Mouse (Mus musculus): ENCODE data around the gene Bcl2. TPM values are rescaled to one million over a fixed set of nuclear protein-coding genes. Genes with fewer than 3 reads are reported as not detected.

Gene Bcl2
- total and polyA plus RNA-seq, 2 experiments from 2014 or later: 9.8 to 13.1 TPM

DNA sequence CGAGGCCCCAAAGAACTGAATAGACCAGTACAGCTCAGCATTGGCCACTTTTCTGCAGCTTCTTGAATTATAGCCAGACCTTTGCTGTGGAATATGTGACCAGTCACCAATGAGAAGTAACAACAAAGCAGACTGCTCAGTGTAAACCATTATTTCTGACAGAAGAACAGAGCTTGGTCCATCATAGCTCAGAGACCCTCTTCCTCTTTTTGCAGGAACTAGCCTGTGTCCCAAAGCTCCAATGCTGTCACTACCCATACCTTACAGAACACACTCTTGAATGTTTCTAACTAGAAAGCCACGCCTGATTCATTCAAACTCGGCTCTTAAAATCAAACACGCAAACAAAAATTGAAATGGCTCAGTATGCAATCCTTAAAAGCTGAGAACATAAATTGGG is 69.5 kb downstream of the Bcl2 start:
- H3K4me3 ChIP-seq (ENCODE audit: low read length): no peak overlapping the region
- no peaks in the 10 kb centered on the region for H3K4me1 ChIP-seq (ENCODE audit: insufficient read depth, low read length)
- no peaks in the 10 kb centered on the region for H3K36me3 ChIP-seq (ENCODE audit: insufficient read depth, low read length)
- H3K9ac ChIP-seq (replicated peaks; ENCODE audit: low read length): no peak overlapping the region
- no peak overlapping the region for H3K27ac ChIP-seq
- TF ChIP-seq CTCF (IDR thresholded peaks at IDR 0.05; ENCODE audit: low read depth): no peak
- ATAC-seq (no peak), DNase-seq (ENCODE audit: low spot score) (no peak)
- H3K4me2 ChIP-seq (ENCODE audit: low read depth, low read length): no peak overlapping the region
- no peaks in the 10 kb centered on the region for H3K27me3 ChIP-seq (ENCODE audit: insufficient read depth, low read length)
- WGBS: 80% methylated on average over 4 of the region's 4 CpGs
- H3K9me3 ChIP-seq (ENCODE audit: low read length): no peaks in the 10 kb centered on the region

DNA sequence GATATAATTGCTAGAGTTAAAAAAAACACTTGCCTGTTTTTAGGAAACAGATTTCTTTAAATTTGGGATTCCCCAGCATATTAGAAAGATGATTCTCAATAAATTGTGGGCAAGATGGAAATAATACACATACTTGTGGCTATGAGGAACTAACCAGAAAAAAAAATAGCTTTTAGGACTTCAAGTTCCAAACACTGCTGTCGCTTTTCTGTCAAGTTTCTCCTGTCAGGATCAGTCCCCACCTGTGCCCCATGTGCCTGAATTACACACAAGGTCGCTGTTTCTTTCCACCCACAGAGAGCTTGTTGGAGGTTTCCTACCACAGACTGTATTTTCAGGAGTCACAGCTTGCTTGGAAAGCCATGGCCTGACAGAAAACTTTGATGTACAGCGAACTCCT is 70.5 kb downstream of the Bcl2 start:
- no peaks in the 10 kb centered on the region for H3K36me3 ChIP-seq (ENCODE audit: insufficient read depth, low read length)
- ATAC-seq: no peak
- H3K9me3 ChIP-seq (ENCODE audit: low read length): no peaks in the 10 kb centered on the region
- no peak for TF ChIP-seq CTCF (IDR thresholded peaks at IDR 0.05; ENCODE audit: low read depth)
- no peak overlapping the region for H3K4me3 ChIP-seq (ENCODE audit: low read length)
- no peak overlapping the region for H3K4me2 ChIP-seq (ENCODE audit: low read depth, low read length)
- H3K9ac ChIP-seq (replicated peaks; ENCODE audit: low read length): no peak overlapping the region
- no peaks in the 10 kb centered on the region for H3K27me3 ChIP-seq (ENCODE audit: insufficient read depth, low read length)
- H3K4me1 ChIP-seq (ENCODE audit: insufficient read depth, low read length): no peaks in the 10 kb centered on the region
- no peak overlapping the region for H3K27ac ChIP-seq
- 81% methylated on average over 3 of the region's 3 CpGs for WGBS
- no peak for DNase-seq (ENCODE audit: low spot score)

DNA sequence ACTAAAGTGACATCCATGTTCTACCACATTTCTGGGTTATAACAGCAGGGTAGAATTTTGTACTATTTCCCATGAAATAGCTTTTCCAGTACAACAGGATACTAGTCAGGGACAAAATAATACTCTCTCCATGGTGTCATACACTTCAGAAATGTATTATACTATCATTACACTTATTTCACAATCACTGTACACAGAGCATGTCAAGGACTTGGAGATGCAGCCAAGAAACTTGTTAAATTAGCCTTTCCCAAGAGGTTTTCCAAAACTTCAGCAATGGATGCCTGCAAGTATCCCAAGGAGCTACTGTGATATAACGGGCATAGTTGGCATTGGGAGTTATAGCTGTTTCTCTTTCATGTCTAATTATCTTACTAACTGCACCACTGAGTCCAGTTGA is 73.5 kb downstream of the Bcl2 start:
- H3K4me1 ChIP-seq (ENCODE audit: insufficient read depth, low read length): no peaks in the 10 kb centered on the region
- no peak overlapping the region for H3K27ac ChIP-seq
- H3K9me3 ChIP-seq (ENCODE audit: low read length): no peaks in the 10 kb centered on the region
- 66% methylated on average over 1 of the region's 1 CpGs for WGBS
- ATAC-seq: no peak
- no peak overlapping the region for H3K4me3 ChIP-seq (ENCODE audit: low read length)
- no peaks in the 10 kb centered on the region for H3K36me3 ChIP-seq (ENCODE audit: insufficient read depth, low read length)
- no peak for TF ChIP-seq CTCF (IDR thresholded peaks at IDR 0.05; ENCODE audit: low read depth)
- no peak overlapping the region for H3K9ac ChIP-seq (replicated peaks; ENCODE audit: low read length)
- H3K4me2 ChIP-seq (ENCODE audit: low read depth, low read length): no peak overlapping the region
- no peak for DNase-seq (ENCODE audit: low spot score)
- H3K27me3 ChIP-seq (ENCODE audit: insufficient read depth, low read length): no peaks in the 10 kb centered on the region

DNA sequence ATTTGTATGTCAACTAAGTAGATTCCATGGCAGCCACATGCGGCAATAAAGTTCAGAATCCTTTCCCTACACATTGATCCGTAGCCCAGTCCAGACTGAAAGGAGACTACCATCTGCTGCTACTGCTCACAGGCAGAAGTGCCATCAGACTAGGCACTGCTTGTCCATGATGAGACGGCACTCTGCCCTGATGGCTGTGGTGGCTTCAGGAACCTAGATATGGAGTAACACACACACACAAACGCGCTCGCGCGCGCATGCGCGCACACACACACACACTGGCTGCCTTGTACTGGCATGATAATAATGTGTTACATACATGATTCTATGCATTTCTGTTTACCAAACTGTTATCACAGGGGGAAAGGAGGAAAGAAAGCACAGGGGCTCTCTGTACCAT is 76.4 kb downstream of the Bcl2 start:
- Histone ChIP-seq H3K4me2 (ENCODE audit: low read depth, low read length) (no peak overlapping the region), H3K9ac (replicated peaks; ENCODE audit: low read length) (no peak overlapping the region), H3K36me3 (ENCODE audit: insufficient read depth, low read length) (no peaks in the 10 kb centered on the region), H3K4me1 (ENCODE audit: insufficient read depth, low read length) (no peaks in the 10 kb centered on the region), H3K4me3 (ENCODE audit: low read length) (no peak overlapping the region), H3K27ac (no peak overlapping the region), H3K27me3 (ENCODE audit: insufficient read depth, low read length) (no peaks in the 10 kb centered on the region), H3K9me3 (ENCODE audit: low read length) (no peaks in the 10 kb centered on the region)
- ATAC-seq: no peak
- no peak for TF ChIP-seq CTCF (IDR thresholded peaks at IDR 0.05; ENCODE audit: low read depth)
- no peak for DNase-seq (ENCODE audit: low spot score)
- WGBS: 91% methylated on average over 11 of the region's 11 CpGs

DNA sequence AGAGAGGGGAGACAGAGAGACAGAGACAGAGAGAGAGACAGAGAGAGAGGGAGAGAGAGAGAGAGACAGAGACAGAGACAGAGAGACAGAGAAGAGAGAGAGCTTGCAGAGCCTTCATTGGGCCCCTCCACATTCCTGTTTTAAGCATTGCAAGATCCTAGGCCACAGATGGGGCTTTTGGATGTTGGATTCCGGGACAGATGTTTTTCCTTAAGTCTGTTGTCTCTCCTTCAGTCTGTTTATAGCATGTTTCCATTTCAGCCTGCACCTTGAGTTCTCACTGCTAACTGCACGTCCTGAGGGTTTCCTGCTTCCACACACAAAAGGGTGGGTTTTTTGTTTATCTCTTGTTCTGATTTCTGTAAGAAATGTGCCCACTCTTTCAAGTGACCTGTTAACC is 77.4 kb downstream of the Bcl2 start:
- TF ChIP-seq CTCF (IDR thresholded peaks at IDR 0.05; ENCODE audit: low read depth): no peak
- H3K27me3 ChIP-seq (ENCODE audit: insufficient read depth, low read length): no peaks in the 10 kb centered on the region
- no peak for ATAC-seq
- no peaks in the 10 kb centered on the region for H3K4me1 ChIP-seq (ENCODE audit: insufficient read depth, low read length)
- WGBS: 71% methylated on average over 2 of the region's 2 CpGs
- no peak overlapping the region for H3K9ac ChIP-seq (replicated peaks; ENCODE audit: low read length)
- H3K4me2 ChIP-seq (ENCODE audit: low read depth, low read length): no peak overlapping the region
- DNase-seq (ENCODE audit: low spot score): no peak
- H3K27ac ChIP-seq: no peak overlapping the region
- no peak overlapping the region for H3K4me3 ChIP-seq (ENCODE audit: low read length)
- H3K9me3 ChIP-seq (ENCODE audit: low read length): no peaks in the 10 kb centered on the region
- H3K36me3 ChIP-seq (ENCODE audit: insufficient read depth, low read length): no peaks in the 10 kb centered on the region

DNA sequence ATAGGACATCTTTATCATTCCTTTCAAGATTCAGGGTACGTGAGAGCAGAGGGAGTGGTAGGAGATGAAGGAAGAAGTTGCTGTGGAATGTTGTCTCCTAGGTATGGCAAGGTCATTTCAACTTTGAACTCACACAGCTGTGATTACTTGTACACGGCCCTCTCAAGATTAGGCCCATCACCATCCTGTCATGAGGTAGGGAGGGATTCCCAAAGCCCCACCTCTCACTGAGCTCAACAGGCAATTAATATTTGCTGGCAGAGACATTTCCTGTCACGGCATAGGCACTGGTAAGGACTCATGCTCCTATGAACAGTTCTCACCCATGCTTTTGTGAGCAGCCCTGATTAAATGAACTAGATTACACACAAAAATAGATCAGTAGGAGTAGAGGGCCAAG is 80.9 kb downstream of the Bcl2 start:
- no peak for TF ChIP-seq CTCF (IDR thresholded peaks at IDR 0.05; ENCODE audit: low read depth)
- H3K36me3 ChIP-seq (ENCODE audit: insufficient read depth, low read length): no peaks in the 10 kb centered on the region
- 0 out of 2 replicates have a peak, but pooled peaks cover 10% of the 10 kb centered on the region for H3K4me1 ChIP-seq (ENCODE audit: insufficient read depth, low read length)
- H3K4me2 ChIP-seq (ENCODE audit: low read depth, low read length): no peak overlapping the region
- no peaks in the 10 kb centered on the region for H3K9me3 ChIP-seq (ENCODE audit: low read length)
- no peak overlapping the region for H3K9ac ChIP-seq (replicated peaks; ENCODE audit: low read length)
- H3K27ac ChIP-seq: no peak overlapping the region
- ATAC-seq: no peak
- no peak for DNase-seq (ENCODE audit: low spot score)
- 75% methylated on average over 3 of the region's 3 CpGs for WGBS
- no peaks in the 10 kb centered on the region for H3K27me3 ChIP-seq (ENCODE audit: insufficient read depth, low read length)
- H3K4me3 ChIP-seq (ENCODE audit: low read length): no peak overlapping the region

DNA sequence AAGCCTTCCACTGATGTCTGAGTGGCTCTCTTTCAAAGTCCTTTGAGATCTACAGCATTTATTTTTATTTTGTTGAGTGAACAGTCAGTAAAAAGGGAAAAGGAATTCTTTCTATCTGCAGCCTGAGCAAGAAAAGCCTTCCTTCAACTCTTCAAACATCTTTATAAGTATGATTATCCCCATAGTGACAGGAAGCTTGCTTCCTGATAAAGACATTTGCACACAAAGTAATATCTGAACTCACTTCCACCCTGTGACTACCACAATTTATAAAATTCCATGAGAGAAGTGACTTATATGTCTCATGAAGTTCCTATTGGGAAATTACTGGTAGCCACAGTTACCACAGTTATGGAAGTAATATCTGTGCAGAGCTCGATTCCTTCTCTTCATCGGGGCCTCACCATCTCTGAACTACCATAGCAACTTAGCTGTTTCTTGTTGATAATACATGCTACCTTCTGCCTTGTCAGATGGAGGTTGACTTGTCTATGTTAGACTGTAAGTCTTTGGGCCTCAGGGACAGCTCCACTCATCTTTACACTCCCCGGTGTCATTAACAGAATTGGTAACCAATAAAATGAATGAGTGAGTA is 82.1 kb downstream of the Bcl2 start:
- Histone ChIP-seq H3K4me2 (ENCODE audit: low read depth, low read length) (no peak overlapping the region), H3K36me3 (ENCODE audit: insufficient read depth, low read length) (no peaks in the 10 kb centered on the region), H3K27ac (no peak overlapping the region), H3K9ac (replicated peaks; ENCODE audit: low read length) (no peak overlapping the region), H3K4me1 (ENCODE audit: insufficient read depth, low read length) (0 out of 2 replicates have a peak, but pooled peaks cover 10% of the 10 kb centered on the region), H3K4me3 (ENCODE audit: low read length) (no peak overlapping the region), H3K27me3 (ENCODE audit: insufficient read depth, low read length) (no peaks in the 10 kb centered on the region), H3K9me3 (ENCODE audit: low read length) (no peaks in the 10 kb centered on the region)
- no peak for TF ChIP-seq CTCF (IDR thresholded peaks at IDR 0.05; ENCODE audit: low read depth)
- DNase-seq (ENCODE audit: low spot score) (no peak), ATAC-seq (no peak)
- WGBS: 88% methylated on average over 3 of the region's 3 CpGs

Measured in hindbrain, postnatal 0 days (tissue).